Mouse (Mus musculus) lung, postnatal 36 days (tissue): ENCODE measurements around the gene 4930539E08Rik.

Experiments
- DNase-seq: peaks from one replicate; pipeline ENCODE4 v3.0.0; 2022; ENCODE audit warnings: mixed read lengths

The 4930539E08Rik gene

DNA sequence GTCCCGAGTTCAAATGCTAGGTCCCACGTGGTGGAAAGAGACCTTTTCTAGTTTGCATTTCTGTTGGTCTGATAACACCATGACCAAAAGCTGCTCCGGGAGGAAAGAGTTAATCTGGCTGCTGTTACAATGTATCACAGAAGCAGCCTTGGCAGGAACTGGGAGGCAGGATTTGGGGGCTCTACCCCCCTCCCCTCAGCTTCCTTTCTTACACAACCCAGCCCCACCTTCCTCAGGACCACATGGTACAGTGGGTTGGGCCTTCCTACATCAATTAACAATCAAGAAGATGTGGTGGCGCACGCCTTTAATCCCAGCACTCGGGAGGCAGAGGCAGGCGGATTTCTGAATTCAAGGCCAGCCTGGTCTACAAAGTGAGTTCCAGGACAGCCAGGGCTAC lies 60.7 kb downstream of the 4930539E08Rik start:
- no peak for DNase-seq

DNA sequence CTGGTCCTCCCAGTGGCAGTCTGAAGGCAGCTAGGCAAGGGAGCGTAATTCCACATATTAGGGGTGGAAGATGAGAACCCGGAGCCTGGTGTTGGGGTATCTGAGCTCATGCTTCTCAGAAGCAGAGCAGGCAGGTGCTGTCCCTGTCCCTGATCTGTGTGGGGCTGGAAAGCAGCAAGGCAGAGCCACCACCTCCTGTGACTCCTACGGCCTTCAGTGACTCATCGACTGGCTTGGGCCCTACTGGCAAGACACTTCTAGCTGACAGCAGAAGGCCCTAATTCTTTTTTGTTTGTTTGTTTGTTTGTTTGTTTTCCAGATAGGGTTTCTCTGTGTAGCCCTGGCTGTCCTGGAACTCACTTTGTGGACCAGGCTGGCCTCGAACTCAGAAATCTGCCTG lies 64.6 kb downstream of the 4930539E08Rik start:
- no peak for DNase-seq

GRCm38 (mm10) chr17:28846974-28847617 lies 68.0 kb downstream of the 4930539E08Rik start:
- no peak for DNase-seq
